Mouse (Mus musculus) leukemia stem cell, adult 10-12 weeks (primary cell): ENCODE measurements around the gene Zfyve1. TPM values are rescaled to one million over a fixed set of nuclear protein-coding genes. Genes with fewer than 3 reads are reported as not detected.

Experiments
- polyA plus RNA-seq: library from polyadenylated mRNA; stranded (reverse); fragments of >175 nt; gene quantifications from 2 replicates; pipeline ENCODE4 v1.2.3, GENCODE M21; 2012; ENCODE audit warnings: low replicate concordance

Zfyve1 gene
- 6.0 and 10.6 TPM in 2 replicates for polyA plus RNA-seq

GRCm38 (mm10) chr12:83597025-83597501 lies at the start of gene Zfyve1:
Gene Zfyve1, minus strand, starts transcription at chr12:83597222.

GRCm38 (mm10) chr12:83630936-83631335 lies 33.9 kb upstream of the Zfyve1 start, which contains the start of gene Rbm25:
Gene Rbm25, plus strand, starts transcription at chr12:83631236.

GRCm38 (mm10) chr12:83520311-83520890 lies 76.6 kb downstream of the Zfyve1 start, which contains the start of gene Dcaf4:
Gene Dcaf4, plus strand, starts transcription at chr12:83520466.

Other genes starting within 250 kb of the Zfyve1 start
- gene Dpf3, start 109.5 kb downstream of the Zfyve1 start, polyA plus RNA-seq, result 6.3 and 8.4 TPM in 2 replicates
- gene Dcaf4, start 76.8 kb downstream of the Zfyve1 start, polyA plus RNA-seq, result 8.6 and 22.6 TPM in 2 replicates
- gene Rbm25, start 34.0 kb upstream of the Zfyve1 start, polyA plus RNA-seq, result 40.8 and 73.0 TPM in 2 replicates
- 10.0 and 14.6 TPM in 2 replicates for gene Psen1, start 90.9 kb upstream of the Zfyve1 start, polyA plus RNA-seq
- gene Papln, start 166.4 kb upstream of the Zfyve1 start, polyA plus RNA-seq, result 0.42 and 0.46 TPM in 2 replicates